Mouse (Mus musculus) adrenal gland (tissue): ENCODE data around the gene Unc93b1.

Experiments
- intact Hi-C: fragments of 180-260 bp; cut with DNase I; formaldehyde crosslinking; loops from one replicate; pipeline ENCODE4 v1.15.1; 2025

The Unc93b1 gene

GRCm38 (mm10) chr19:3975866-3976265 lies 40.9 kb downstream of the Unc93b1 start:
- intact Hi-C loops: no loop called here

- intact Hi-C loops: loop anchor here (2.0 kb wide), 1 partner anchor 34 kb away; no protein-coding TSS in a partner anchor
Measured at GRCm38 (mm10) chr19:3980309-3980708, 45.3 kb downstream of the Unc93b1 start.

- intact Hi-C loops: loop anchor here (2.0 kb wide), 1 partner anchor 34 kb away; no protein-coding TSS in a partner anchor
Measured at GRCm38 (mm10) chr19:3980917-3981316, 45.9 kb downstream of the Unc93b1 start.

- intact Hi-C loops: no loop called here
Measured at GRCm38 (mm10) chr19:3983527-3984200, 48.7 kb downstream of the Unc93b1 start.

- intact Hi-C loops: no loop called here
Measured at GRCm38 (mm10) chr19:3985261-3985681, 50.3 kb downstream of the Unc93b1 start.

- intact Hi-C loops: no loop called here
Measured at GRCm38 (mm10) chr19:3986334-3986733, 51.3 kb downstream of the Unc93b1 start, which contains the start of gene Acy3. Gene Acy3, plus strand, starts transcription at chr19:3986570.

- intact Hi-C loops: no loop called here
Measured at GRCm38 (mm10) chr19:3988066-3988465, 53.1 kb downstream of the Unc93b1 start.

- intact Hi-C loops: no loop called here
Measured at GRCm38 (mm10) chr19:3988750-3989149, 53.8 kb downstream of the Unc93b1 start.

- intact Hi-C loops: no loop called here
Measured at GRCm38 (mm10) chr19:3990804-3991203, 55.8 kb downstream of the Unc93b1 start.

GRCm38 (mm10) chr19:3991562-3991961 lies 56.6 kb downstream of the Unc93b1 start:
- intact Hi-C loops: no loop called here

GRCm38 (mm10) chr19:3991966-3992365 lies 57.0 kb downstream of the Unc93b1 start:
- intact Hi-C loops: no loop called here

GRCm38 (mm10) chr19:3992416-3992815 lies 57.4 kb downstream of the Unc93b1 start, which contains the start of gene Tbx10:
Gene Tbx10, plus strand, starts transcription at chr19:3992752.
- intact Hi-C loops: no loop called here

- intact Hi-C loops: no loop called here
Measured at GRCm38 (mm10) chr19:3994932-3995331, 59.9 kb downstream of the Unc93b1 start.

- intact Hi-C loops: no loop called here
Measured at GRCm38 (mm10) chr19:3995505-3995904, 60.5 kb downstream of the Unc93b1 start.

GRCm38 (mm10) chr19:3996106-3996505 lies 61.1 kb downstream of the Unc93b1 start:
- intact Hi-C loops: no loop called here

GRCm38 (mm10) chr19:3996747-3997146 lies 61.8 kb downstream of the Unc93b1 start:
- intact Hi-C loops: no loop called here

GRCm38 (mm10) chr19:3997231-3997630 lies 62.2 kb downstream of the Unc93b1 start:
- intact Hi-C loops: no loop called here

- intact Hi-C loops: no loop called here
Measured at GRCm38 (mm10) chr19:3998335-3998734, 63.3 kb downstream of the Unc93b1 start.
